8 mouse cellular contexts compared by ENCODE assay signal in the genomic region with DNA sequence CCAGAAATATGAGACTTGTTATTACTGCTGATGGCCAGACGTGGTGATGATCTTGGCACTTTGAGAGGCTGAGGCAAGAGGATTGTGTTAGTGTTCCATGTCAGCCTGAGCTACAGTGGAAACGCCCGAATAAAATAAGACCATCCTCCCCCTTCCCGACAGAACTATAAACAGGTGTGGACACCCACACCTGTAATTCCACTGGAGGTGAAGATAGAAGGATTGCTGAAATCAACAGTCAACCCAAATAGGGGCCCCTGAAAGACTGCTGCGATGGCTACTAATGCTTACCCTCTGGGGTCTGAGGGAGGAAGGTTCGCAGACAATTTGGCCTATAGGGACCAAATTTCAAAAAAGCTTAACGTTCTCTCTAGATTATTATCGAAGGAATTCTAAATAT. TPM values are rescaled to one million over a fixed set of nuclear protein-coding genes. Genes with fewer than 3 reads are reported as not detected.
DNase-seq lines count a peak whose midpoint lies in the region; ATAC-seq and TF ChIP-seq lines count a peak whose summit lies in the region.

No protein-coding gene starts in this region.

- no peaks in the 10 kb centered on the region for H3K27me3 ChIP-seq in liver, adult 2 months (ENCODE audit: control insufficient read depth, insufficient read depth, low read length)
- H3K27me3 ChIP-seq in heart, postnatal 0 days (ENCODE audit: control insufficient read depth, insufficient read depth, low read length), result no peaks in the 10 kb centered on the region
- H3K27me3 ChIP-seq in midbrain, embryonic 12.5 days, result no peaks in the 10 kb centered on the region

- no peak for TF ChIP-seq CTCF in liver, adult 2 months (IDR thresholded peaks at IDR 0.05; ENCODE audit: low read depth, low read length)
- TF ChIP-seq CTCF in bone marrow, adult 2 months (IDR thresholded peaks at IDR 0.05; ENCODE audit: control insufficient read depth, insufficient read depth, low read length), result no peak
- no peak for TF ChIP-seq CTCF in heart, postnatal 0 days (IDR thresholded peaks at IDR 0.05; ENCODE audit: low read depth)

- H3K9me3 ChIP-seq in heart, postnatal 0 days (replicated peaks; ENCODE audit: control insufficient read depth, low read length), result no peaks in the 10 kb centered on the region
- no peaks in the 10 kb centered on the region for H3K9me3 ChIP-seq in midbrain, embryonic 12.5 days

- H3K4me1 ChIP-seq in liver, adult 2 months (ENCODE audit: control insufficient read depth, insufficient read depth, low read length), result peaks cover 22% of the 10 kb centered on the region
- peaks cover 4% of the 10 kb centered on the region; the same call in 1 of the 2 replicates for H3K4me1 ChIP-seq in bone marrow, adult 2 months (ENCODE audit: control insufficient read depth, insufficient read depth, low read length)
- peaks cover 10% of the 10 kb centered on the region for H3K4me1 ChIP-seq in heart, postnatal 0 days (ENCODE audit: control insufficient read depth, insufficient read depth)
- H3K4me1 ChIP-seq in midbrain, embryonic 12.5 days, result peaks cover 26% of the 10 kb centered on the region

- DNase-seq in liver, adult 2 months (ENCODE audit: extremely low read depth, low read depth, low spot score), result no peak
- DNase-seq in liver, result no peak
- no peak for DNase-seq in heart, postnatal 0 days (ENCODE audit: low spot score)
- no peak for DNase-seq in left cerebral cortex, adult 18-20 months (ENCODE audit: low spot score in 2 of 2)
- DNase-seq in gastrocnemius, postnatal 10 days, result no peak
- no peak for DNase-seq in urinary bladder, postnatal 10 days (ENCODE audit: low spot score)

- peaks cover 29% of the 10 kb centered on the region for H3K79me2 ChIP-seq in liver, adult 2 months (ENCODE audit: control insufficient read depth, insufficient read depth, low read length)

- H3K4me2 ChIP-seq in heart, postnatal 0 days (ENCODE audit: low read depth, low read length), result peak overlapping the region; percentile 91
- peak overlapping the region; percentile 98 for H3K4me2 ChIP-seq in midbrain, embryonic 12.5 days (replicated peaks)

- peak overlapping the region; percentile 70; the same call in 1 of the 2 replicates for H3K4me3 ChIP-seq in liver, adult 2 months (ENCODE audit: insufficient read depth, low read depth, low read length)
- peak overlapping the region; percentile 96 for H3K4me3 ChIP-seq in bone marrow, adult 2 months (replicated peaks; ENCODE audit: control insufficient read depth, low read depth, low read length)
- H3K4me3 ChIP-seq in heart, postnatal 0 days (ENCODE audit: low read depth, low read length), result peak overlapping the region; percentile 93
- H3K4me3 ChIP-seq in midbrain, embryonic 12.5 days, result peak overlapping the region; percentile 91

- peaks cover 15% of the 10 kb centered on the region for H3K36me3 ChIP-seq in liver, adult 2 months (ENCODE audit: control insufficient read depth, insufficient read depth, low read length)
- peaks cover 20% of the 10 kb centered on the region for H3K36me3 ChIP-seq in heart, postnatal 0 days (replicated peaks; ENCODE audit: control insufficient read depth, insufficient read depth, low read length)
- H3K36me3 ChIP-seq in midbrain, embryonic 12.5 days, result peaks cover 28% of the 10 kb centered on the region

- ATAC-seq in heart, postnatal 0 days (ENCODE audit: insufficient read depth, low read depth), result no peak
- no peak for ATAC-seq in midbrain, embryonic 12.5 days (ENCODE audit: low FRiP score, low read depth)

- no peak for TF ChIP-seq POLR2A in liver, adult 2 months (IDR thresholded peaks at IDR 0.05; ENCODE audit: extremely low read depth, insufficient read depth, low read length)
- no peak for TF ChIP-seq POLR2A in bone marrow, adult 2 months (IDR thresholded peaks at IDR 0.05; ENCODE audit: borderline replicate concordance, control insufficient read depth, low read depth, low read length)

- H3K9ac ChIP-seq in liver, adult 2 months (ENCODE audit: low read depth, low read length), result peak overlapping the region; percentile 65
- H3K9ac ChIP-seq in heart, postnatal 0 days (replicated peaks; ENCODE audit: low read depth, low read length), result peak overlapping the region; percentile 86
- peak overlapping the region; percentile 78 for H3K9ac ChIP-seq in midbrain, embryonic 12.5 days (replicated peaks)

- TF ChIP-seq EP300 in heart, postnatal 0 days (IDR thresholded peaks at IDR 0.05; ENCODE audit: low read depth), result no peak

- H3K27ac ChIP-seq in liver, adult 2 months (replicated peaks; ENCODE audit: insufficient read depth, low read depth, low read length), result peak overlapping the region; percentile 70
- no peak overlapping the region for H3K27ac ChIP-seq in bone marrow, adult 2 months (ENCODE audit: control insufficient read depth, insufficient read depth, low read depth, low read length, poor library complexity)
- peak overlapping the region; percentile 91 for H3K27ac ChIP-seq in heart, postnatal 0 days (ENCODE audit: low read depth)
- peak overlapping the region; percentile 74 for H3K27ac ChIP-seq in midbrain, embryonic 12.5 days (replicated peaks)

- 8% methylated on average over 8 of the region's 8 CpGs for WGBS in liver, adult 2 months
- 5% methylated on average over 8 of the region's 8 CpGs for whole genome bisulfite sequencing in bone marrow, adult 2 months
- 10% methylated on average over 8 of the region's 8 CpGs for WGBS in heart, postnatal 0 days
- WGBS in midbrain, embryonic 12.5 days, result 18% methylated on average over 8 of the region's 8 CpGs

RNA-seq across cellular contexts. Expression of gene Ubr4, which starts 27.3 kb away (rescaled TPM):
- total RNA-seq in liver, adult 2 months (2014; rRNA removed), result 56.7 and 94.2 TPM in 2 replicates
- 109 and 149 TPM in 2 replicates for polyA plus RNA-seq in liver, adult 2 months (2012; rRNA removed)
- polyA plus RNA-seq in bone marrow, adult 2 months (2011; ENCODE audit: insufficient read depth, insufficient read length, low replicate concordance, missing spikeins), result 31.7 and 52.8 TPM in 2 replicates
- 80.6 and 120 TPM in 2 replicates for total RNA-seq in heart, postnatal 0 days (2014; rRNA removed; ENCODE audit: low replicate concordance)
- polyA plus RNA-seq in heart, postnatal 0 days (2015; fragmentation: Nextera tagmentation; extraction: Ambion mirVana), result 34.5 and 41.0 TPM in 2 replicates
- 80.6 and 80.9 TPM in 2 replicates for polyA plus RNA-seq in midbrain, embryonic 12.5 days (2016; fragmentation: Nextera tagmentation; extraction: Ambion mirVana)
- total RNA-seq in left cerebral cortex, adult 18-20 months (2021), result 100 to 1,000 TPM; 168 to 170 TPM
- 10 to 100 TPM; 79.7 to 99.0 TPM for total RNA-seq in gastrocnemius, postnatal 10 days (2021)

RNA-seq across cellular contexts. Expression of gene Emc1, which starts 27.3 kb away (rescaled TPM):
- 23.0 and 23.6 TPM in 2 replicates for total RNA-seq in liver, adult 2 months (2014; rRNA removed)
- 22.2 and 22.3 TPM in 2 replicates for polyA plus RNA-seq in liver, adult 2 months (2012; rRNA removed)
- 15.4 and 18.7 TPM in 2 replicates for polyA plus RNA-seq in bone marrow, adult 2 months (2011; ENCODE audit: insufficient read depth, insufficient read length, low replicate concordance, missing spikeins)
- total RNA-seq in heart, postnatal 0 days (2014; rRNA removed; ENCODE audit: low replicate concordance), result 41.5 and 48.4 TPM in 2 replicates
- 24.0 and 25.3 TPM in 2 replicates for polyA plus RNA-seq in heart, postnatal 0 days (2015; fragmentation: Nextera tagmentation; extraction: Ambion mirVana)
- polyA plus RNA-seq in midbrain, embryonic 12.5 days (2016; fragmentation: Nextera tagmentation; extraction: Ambion mirVana), result 39.0 and 42.0 TPM in 2 replicates
- 10 to 100 TPM; 83.1 to 87.3 TPM for total RNA-seq in left cerebral cortex, adult 18-20 months (2021)
- 10 to 100 TPM; 30.7 TPM for total RNA-seq in gastrocnemius, postnatal 10 days (2021)

RNA-seq across cellular contexts. Expression of gene Mrto4, which starts 27.3 kb away (rescaled TPM):
- total RNA-seq in liver, adult 2 months (2014; rRNA removed), result 26.0 and 27.9 TPM in 2 replicates
- 17.2 and 22.8 TPM in 2 replicates for polyA plus RNA-seq in liver, adult 2 months (2012; rRNA removed)
- polyA plus RNA-seq in bone marrow, adult 2 months (2011; ENCODE audit: insufficient read depth, insufficient read length, low replicate concordance, missing spikeins), result 64.0 and 64.4 TPM in 2 replicates
- total RNA-seq in heart, postnatal 0 days (2014; rRNA removed; ENCODE audit: low replicate concordance), result 31.3 and 43.4 TPM in 2 replicates
- polyA plus RNA-seq in heart, postnatal 0 days (2015; fragmentation: Nextera tagmentation; extraction: Ambion mirVana), result 41.5 and 45.1 TPM in 2 replicates
- polyA plus RNA-seq in midbrain, embryonic 12.5 days (2016; fragmentation: Nextera tagmentation; extraction: Ambion mirVana), result 106 TPM in 2 replicates
- 10 to 100 TPM; 44.3 to 47.5 TPM for total RNA-seq in left cerebral cortex, adult 18-20 months (2021)
- 10 to 100 TPM; 44.3 to 44.9 TPM for total RNA-seq in gastrocnemius, postnatal 10 days (2021)
